Mouse (Mus musculus) 3T3-L1 (cell line): ENCODE measurements around the gene Mymx.
A peak's percentile ranks its signal among the peaks of the same experiment; 100 is the strongest.

ENCODE experiments used
- DNase-seq: peaks from one replicate; pipeline ENCODE4 v3.0.0-alpha.2; 2015; ENCODE audit warnings: low read depth, low spot score

Mymx gene

GRCm38 (mm10) chr17:45572103-45573086 lies 29.5 kb downstream of the Mymx start:
- DNase-seq, result peak; percentile 82

DNA sequence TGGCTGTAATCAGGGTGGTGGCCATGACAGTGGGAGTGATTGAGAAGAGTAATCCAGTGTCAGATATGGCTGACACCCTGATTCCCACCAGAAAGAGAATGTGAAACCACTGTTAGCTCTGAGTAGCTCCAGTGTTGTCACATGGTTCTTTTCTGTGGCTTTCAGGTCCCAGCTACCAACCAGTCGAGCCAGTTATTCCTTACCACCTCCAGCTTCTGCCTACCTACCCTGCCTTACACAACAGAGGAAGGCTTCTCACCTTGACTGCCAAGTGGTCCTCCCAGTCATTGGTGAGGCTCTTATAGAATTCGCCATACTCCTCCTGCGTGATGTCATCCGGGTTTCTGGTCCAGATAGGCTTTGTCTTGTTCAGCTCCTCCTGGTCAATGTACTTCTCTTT lies 31.9 kb downstream of the Mymx start:
- no peak for DNase-seq

DNA sequence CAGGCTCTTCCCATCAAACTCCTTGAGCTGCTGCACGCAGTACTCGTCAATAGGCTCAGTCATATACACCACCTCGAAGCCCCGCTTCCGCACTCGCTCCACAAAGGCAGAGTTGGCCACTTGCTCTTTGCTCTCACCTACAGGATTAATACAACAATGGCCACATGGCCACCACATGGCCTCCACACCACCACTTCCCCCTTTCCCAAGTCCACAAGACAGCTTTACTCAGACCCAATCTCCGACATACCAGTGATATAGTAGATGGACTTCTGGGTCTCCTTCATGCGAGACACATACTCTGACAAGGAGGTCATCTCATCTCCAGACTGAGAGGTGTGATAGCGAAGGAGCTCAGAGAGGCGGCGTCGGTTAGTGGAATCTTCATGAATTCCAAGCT lies 32.9 kb downstream of the Mymx start:
- no peak for DNase-seq

DNA sequence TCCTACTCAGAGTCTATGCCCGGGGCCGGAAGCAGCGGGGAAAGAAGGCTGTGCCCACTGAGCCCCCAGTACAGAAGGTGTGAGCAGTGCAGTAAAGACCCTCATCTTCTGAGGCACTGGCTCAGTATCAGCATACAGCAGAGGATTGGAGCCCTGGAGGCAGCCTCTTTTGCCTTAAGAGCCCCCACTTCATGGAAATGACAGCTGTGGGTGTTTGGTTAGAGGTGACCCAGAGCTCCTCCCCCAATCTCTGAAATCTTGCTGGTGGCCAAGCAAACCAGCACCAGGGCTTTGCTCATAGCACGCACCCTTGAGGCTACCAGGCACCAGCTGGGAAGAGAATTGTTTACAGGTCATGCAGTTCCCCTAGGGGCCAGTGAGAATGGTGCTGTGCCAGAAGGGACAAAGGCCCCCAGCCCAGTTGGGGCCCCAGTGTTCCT lies 34.7 kb downstream of the Mymx start:
- peak; percentile 45 for DNase-seq

DNA sequence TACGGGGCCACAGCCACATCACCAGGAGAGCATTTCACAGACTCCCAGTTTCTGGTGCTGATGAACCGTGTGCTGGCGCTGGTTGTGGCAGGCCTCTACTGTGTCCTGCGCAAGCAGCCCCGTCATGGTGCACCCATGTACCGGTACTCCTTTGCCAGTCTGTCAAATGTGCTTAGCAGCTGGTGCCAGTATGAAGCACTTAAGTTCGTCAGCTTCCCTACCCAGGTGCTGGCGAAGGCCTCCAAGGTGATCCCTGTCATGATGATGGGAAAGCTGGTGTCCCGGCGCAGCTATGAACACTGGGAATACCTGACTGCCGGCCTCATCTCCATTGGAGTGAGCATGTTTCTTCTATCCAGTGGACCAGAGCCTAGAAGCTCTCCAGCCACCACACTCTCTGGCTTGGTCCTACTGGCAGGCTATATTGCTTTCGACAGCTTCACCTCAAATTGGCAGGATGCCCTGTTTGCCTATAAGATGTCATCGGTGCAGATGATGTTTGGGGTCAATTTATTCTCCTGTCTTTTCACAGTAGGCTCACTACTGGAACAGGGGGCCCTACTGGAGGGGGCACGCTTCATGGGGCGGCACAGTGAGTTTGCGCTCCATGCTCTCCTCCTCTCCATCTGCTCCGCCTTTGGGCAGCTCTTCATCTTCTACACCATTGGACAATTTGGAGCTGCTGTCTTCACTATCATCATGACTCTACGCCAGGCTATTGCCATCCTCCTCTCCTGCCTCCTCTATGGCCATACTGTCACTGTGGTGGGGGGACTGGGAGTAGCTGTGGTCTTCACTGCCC lies 35.3 kb downstream of the Mymx start:
- peak; percentile 65 for DNase-seq

- peak; percentile 22 for DNase-seq
These were observed 35.9 kb downstream of the Mymx start for GRCm38 (mm10) chr17:45566031-45566359.

- DNase-seq, result no peak
These were observed 36.8 kb downstream of the Mymx start for GRCm38 (mm10) chr17:45565103-45565502.

- DNase-seq, result no peak
These were observed 37.3 kb downstream of the Mymx start for GRCm38 (mm10) chr17:45564531-45565084.

- peak; percentile 96 for DNase-seq
These were observed 38.0 kb downstream of the Mymx start, which contains the start of gene Slc35b2 for GRCm38 (mm10) chr17:45563655-45564530. Slc35b2 (plus strand) TSS chr17:45563874.

GRCm38 (mm10) chr17:45563216-45563615 lies 38.7 kb downstream of the Mymx start:
- DNase-seq, result no peak

- no peak for DNase-seq
These were observed 42.0 kb downstream of the Mymx start for GRCm38 (mm10) chr17:45559732-45560525.

- DNase-seq, result no peak
These were observed 43.7 kb downstream of the Mymx start for GRCm38 (mm10) chr17:45557998-45558862.

DNA sequence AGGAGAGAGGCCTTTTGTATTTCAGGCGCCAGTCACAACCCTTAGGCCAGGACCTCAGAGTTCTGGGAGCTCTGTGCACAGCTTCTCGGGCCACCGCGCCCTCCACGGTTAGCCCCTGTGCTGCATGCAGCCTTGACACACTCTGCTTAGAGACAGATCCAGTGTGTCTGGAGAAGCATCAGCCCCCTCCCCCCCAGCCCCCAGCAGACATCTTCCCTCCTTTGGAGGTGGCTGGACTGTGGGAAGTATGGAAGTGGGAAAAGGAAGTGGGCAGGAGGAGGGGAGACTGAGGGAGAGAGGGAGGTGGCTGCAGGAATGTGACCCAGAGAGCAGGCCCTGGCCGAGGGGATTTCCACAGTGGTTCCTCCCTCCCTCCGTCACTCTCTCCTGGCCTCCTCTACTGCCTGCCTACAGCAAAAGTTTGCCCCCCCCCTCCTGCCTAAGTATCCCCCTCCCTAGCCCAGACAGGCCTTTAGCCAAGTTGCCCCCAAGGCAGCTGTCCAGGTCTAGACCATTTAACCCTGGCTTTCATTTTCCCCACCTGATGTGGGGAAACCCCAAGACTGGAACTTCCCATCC lies 44.6 kb downstream of the Mymx start:
- DNase-seq, result peak; percentile 44

DNA sequence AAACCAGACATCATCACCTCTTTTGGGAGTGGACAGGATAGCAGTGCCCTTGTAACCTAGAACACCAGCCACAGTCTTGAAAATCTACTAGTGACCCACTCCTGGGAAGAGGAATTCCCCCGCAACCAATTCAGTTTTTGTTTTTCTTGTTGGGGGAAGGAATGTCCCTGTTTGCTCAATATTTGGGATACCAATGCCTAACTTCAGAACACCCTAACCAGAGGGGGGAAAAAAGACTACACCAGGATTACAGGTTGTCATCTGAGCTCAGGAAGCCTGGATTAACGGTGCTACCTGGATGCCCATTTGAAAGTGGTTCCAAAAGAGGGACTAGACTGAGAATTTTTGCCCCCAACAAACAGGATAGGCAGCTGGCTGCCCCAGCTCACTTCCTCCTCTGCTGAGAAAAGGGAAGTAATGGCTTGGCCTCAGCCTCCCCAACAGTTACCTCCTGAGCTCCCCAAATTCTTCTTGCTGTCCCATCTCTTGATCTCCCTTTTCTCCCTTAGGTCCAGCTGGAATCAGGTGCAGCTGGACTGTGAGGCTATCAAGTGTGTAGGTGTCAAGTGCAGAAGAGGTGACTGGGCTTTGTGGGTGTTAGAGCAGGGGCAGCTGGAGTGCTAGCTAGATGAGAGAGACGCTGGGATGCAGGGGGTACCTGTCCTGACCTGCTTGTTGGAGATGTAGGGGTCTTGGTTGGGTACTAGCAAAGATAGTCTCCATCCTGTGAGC lies 45.2 kb downstream of the Mymx start:
- DNase-seq, result no peak

- no peak for DNase-seq
These were observed 45.8 kb downstream of the Mymx start for GRCm38 (mm10) chr17:45556107-45556489.

DNA sequence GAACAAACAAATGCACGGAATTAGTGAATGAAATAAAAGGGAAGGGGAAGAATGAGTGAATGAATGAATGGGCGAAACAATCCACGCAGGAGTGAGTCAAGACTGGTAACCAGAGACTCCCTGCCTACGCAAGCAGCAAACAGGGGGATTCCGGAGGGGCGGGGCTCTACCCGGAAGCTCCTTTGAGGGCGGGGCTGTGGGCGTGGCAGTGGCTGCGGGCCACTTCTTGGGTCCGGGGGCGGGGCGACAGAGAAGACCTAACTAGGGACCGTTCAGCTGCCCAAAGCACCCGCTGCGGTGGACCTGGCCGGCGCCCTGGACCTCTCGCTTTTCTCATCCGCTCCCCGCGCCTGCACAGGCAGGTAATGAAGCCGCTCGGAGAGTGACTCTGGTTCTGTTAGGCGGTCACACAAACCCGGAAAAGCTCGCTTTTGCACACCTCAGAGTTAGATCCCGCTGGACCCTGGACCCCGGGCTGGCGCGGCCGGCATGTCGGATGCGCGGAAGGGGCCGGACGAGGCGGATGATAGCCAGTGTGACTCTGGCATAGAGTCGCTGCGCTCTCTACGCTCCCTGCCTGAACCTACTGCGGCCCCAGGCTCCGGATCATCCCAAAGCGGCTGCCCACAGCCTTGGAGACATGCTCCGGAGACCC lies 46.3 kb downstream of the Mymx start, which contains the start of gene Nfkbie:
Gene Nfkbie (plus strand): TSS at position 252 of the 655 bp plus-strand sequence.
- DNase-seq, result peak; percentile 93

GRCm38 (mm10) chr17:45554420-45554819 lies 47.5 kb downstream of the Mymx start:
- no peak for DNase-seq

DNA sequence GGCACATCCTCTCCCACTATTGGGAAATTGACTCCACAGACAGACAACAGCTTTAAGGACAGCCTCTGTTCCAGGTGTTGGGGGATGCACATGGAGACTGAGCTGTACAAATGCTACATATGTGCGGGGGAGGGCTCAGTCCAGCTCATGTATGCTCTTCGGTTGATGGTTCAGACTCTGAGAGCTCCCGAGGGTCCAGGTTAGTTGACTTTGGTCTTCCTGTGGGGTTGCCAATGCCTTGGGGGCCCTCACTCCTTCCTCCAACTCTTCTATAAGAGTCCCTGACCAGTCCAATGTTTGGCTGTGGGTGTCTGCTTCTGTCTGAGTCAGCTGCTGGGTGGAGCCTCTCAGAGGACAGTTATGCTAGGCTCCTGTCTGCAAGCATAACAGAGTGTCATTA lies 48.8 kb downstream of the Mymx start:
- no peak for DNase-seq
